Mouse (Mus musculus) brown adipose tissue, adult 24 weeks (tissue): ENCODE data around the gene Cdh1. TPM values are rescaled to one million over a fixed set of nuclear protein-coding genes. Genes with fewer than 3 reads are reported as not detected.
A peak's percentile ranks its signal among the peaks of the same experiment; 100 is the strongest.

Source experiments
- H3K27ac ChIP-seq: fragments of 200-500 bp; replicated peaks from 2 replicates; pipeline ENCODE4 v1.5.1; 2012; ENCODE audit warnings: low read depth, mild to moderate bottlenecking, low read length
- H3K4me1 ChIP-seq: fragments of 200-500 bp; 2 replicates; pipeline ENCODE4 v1.6.1; 2012; ENCODE audit warnings: low read length, mixed read lengths; ENCODE audit not compliant: control insufficient read depth, insufficient read depth, insufficient read length
- H3K4me3 ChIP-seq: fragments of 200-500 bp; 2 replicates; pipeline ENCODE4 v1.5.1; 2012; ENCODE audit warnings: low read depth, mild to moderate bottlenecking, low read length, moderate library complexity; ENCODE audit not compliant: insufficient read depth
- polyA plus RNA-seq: library from polyadenylated mRNA; stranded (reverse); fragments of >200 nt; gene quantifications from 2 replicates; pipeline ENCODE4 v1.2.4, GENCODE M21; 2012; ENCODE audit not compliant: missing spikeins, insufficient read depth, insufficient read length

Cdh1 gene
- polyA plus RNA-seq, 1 experiment = not detected

DNA sequence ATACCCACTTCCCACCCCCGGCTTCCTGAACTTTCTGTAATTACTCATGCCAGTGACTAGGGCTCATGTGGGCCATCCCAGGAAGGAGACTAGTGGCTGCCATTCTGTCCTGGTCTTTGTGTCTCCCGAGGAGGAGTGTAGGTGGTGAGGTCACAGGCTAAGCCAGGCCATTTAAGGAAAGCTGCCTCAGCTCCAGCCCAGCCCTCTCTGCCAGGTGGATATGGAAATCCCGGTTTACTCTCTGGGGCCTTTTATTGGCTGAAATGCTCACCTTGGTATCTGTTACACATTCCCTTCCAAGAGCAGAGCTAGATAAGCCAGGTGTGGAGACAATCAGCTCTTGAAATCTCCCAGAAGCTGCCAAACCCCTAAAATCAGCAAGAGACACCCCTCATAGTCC, 5.3 kb downstream of the Cdh1 start:
- Histone ChIP-seq H3K27ac (no peak overlapping the region), H3K4me1 (peaks cover 2% of the 10 kb centered on the region; the same call in 1 of the 2 replicates)

DNA sequence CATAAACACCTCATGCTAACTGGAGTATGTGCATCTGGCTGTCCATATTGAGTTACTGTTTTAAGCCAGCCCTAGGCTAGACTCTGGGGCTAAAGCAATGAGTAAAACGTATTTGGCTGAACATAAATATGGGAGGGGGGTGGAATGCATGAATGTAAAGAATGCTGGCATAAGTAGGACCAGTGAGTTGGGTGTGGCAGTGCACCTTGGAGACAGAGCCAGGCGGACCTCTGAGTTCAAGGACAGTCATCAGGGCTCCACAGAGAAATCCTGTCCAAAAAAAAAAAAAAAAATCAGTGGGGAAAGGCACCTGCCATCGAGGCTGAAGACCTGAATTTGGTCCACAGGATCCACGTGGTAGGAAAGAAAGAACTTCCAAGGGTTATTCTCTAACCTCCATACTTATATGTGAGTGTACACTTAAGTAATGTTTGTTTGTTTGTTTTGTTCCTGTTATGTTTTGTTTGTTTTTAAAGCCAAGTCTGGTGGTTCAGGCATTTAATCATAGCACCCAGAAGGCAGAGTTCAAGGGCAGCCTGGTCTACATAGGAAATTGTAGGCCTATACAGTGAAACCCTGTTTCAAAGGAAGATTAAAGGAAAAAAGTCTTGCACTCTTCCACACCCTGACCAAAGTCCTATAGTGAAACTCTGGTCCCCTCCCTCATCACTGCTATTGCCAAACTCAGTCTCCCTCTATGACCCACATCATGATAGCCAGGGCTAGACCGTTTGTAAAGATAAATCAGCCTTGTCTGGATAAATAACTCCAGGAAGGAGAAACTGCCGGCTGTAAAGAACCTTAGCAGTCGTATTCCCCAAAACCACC, 6.1 kb downstream of the Cdh1 start:
- no peak overlapping the region for H3K4me3 ChIP-seq
- H3K27ac ChIP-seq = no peak overlapping the region
- no peaks in the 10 kb centered on the region for H3K4me1 ChIP-seq

More for the DNA sequence above, 5.3 kb downstream of the Cdh1 start:
- H3K4me3 ChIP-seq = no peak overlapping the region

DNA sequence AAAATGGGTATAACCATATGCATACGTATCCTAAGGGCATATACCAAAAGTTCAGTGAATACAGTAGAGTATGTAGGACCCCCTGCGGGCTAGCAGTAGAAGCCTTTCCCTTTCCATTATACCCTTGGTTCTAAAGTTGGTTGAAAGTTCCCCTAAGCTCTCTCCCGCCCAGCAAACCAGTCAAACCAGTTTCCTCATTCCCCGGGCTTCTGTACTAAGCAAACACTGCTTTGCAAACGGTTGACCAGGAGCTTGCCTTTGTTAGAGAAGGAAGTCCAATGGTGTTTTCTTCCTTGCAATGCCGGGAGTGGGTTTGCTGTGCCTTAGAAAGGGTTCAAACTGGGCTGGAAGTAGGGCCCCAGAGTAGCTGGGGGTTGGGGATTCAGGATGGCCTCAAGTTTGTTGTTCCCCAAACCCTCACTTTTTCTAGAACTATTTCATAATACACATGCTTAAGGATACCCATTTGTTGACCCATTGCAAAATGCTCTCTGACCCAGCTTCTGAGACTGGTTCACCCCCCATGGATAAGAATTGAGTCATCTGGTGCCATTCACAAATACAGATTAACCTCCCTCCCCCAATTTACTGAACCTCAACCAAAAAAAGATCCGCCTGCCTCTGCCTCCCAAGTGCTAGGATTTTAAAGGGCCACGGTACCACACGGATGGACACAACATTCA, 7.9 kb downstream of the Cdh1 start:
- Histone ChIP-seq H3K4me1 (no peaks in the 10 kb centered on the region), H3K27ac (no peak overlapping the region)

DNA sequence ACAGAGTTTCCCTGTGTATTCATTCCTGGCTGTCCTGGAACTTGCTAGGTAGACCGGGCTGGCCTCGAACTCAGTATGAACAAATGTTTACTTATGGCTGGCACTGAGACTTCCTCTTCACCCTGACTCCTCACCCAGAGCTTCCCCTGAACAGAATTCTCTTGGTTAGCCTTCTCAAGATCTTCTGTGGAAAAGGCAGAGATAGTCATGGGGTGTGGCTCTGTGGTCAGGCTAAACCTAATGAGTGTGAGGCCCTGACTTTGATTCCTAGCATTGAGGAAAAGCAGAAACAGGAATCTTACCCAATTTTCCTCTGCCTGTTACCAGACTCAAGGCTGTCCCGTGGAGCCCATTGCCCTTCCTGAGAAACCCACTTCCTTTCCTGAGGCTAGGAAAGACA, 8.9 kb downstream of the Cdh1 start:
- Histone ChIP-seq H3K4me1 (no peaks in the 10 kb centered on the region), H3K27ac (no peak overlapping the region), H3K4me3 (no peak overlapping the region)

More for the DNA sequence above, 7.9 kb downstream of the Cdh1 start:
- no peak overlapping the region for H3K4me3 ChIP-seq

DNA sequence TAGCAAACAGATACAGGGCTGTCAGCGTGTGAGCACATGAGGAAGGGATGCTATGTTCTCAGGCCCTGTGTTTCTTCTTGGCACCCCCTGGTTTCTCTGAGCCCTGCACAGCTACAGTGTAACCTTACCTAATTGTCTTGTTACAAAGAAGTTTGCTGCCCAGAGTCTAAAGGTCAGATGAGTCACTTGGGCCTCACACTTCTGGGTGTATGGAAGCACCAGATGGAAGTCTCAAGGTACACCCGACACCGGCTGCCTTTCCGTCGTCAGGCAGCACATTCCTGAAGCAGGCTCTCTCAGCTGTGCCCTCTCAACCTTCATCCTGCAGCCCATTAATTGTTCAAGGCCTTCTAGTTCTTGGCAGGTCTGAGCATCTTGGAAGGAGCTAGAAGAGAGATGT, 11.6 kb downstream of the Cdh1 start:
- peaks cover 4% of the 10 kb centered on the region; the same call in 1 of the 2 replicates for H3K4me1 ChIP-seq
- no peak overlapping the region for H3K4me3 ChIP-seq
- no peak overlapping the region for H3K27ac ChIP-seq

DNA sequence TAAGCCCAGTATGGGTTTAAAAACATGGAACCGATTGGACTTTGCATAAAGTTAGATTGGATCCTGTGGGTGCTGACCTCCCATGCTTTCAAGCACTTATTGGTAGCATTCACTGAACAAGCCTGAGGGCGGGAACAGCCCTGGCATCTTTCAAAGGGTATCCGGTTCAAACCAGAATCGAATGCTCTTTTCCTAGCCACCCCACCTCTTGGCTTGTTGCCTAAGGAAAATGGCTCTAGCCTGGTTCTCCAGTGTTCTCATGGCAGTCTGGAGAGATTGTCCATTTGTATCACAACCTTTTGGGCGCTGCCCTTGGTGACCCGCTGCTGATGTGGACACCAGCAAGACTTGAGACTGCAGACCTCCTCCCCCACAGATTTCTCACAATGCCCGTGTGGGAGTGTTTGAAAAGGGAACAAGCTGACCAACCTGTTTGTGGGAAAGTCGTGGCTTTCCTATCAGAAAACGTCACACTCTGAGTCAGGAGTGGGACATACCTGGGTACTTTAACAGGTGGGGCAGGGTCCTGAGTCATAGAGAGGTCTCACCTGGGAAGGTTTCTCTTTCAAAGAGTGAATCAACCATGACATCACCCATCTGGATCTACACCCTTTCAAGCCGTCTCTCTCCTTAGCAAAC, 12.6 kb downstream of the Cdh1 start:
- no peak overlapping the region for H3K4me3 ChIP-seq
- H3K4me1 ChIP-seq = peaks cover 5% of the 10 kb centered on the region; the same call in 1 of the 2 replicates
- H3K27ac ChIP-seq = no peak overlapping the region

- Histone ChIP-seq H3K4me1 (peaks cover 5% of the 10 kb centered on the region; the same call in 1 of the 2 replicates), H3K4me3 (no peak overlapping the region), H3K27ac (no peak overlapping the region)
These were observed 13.5 kb downstream of the Cdh1 start for GRCm38 (mm10) chr8:106616679-106617078.

- Histone ChIP-seq H3K4me1 (peaks cover 5% of the 10 kb centered on the region; the same call in 1 of the 2 replicates), H3K27ac (no peak overlapping the region), H3K4me3 (no peak overlapping the region)
These were observed 14.0 kb downstream of the Cdh1 start for GRCm38 (mm10) chr8:106617196-106617595.

- no peak overlapping the region for H3K27ac ChIP-seq
- peaks cover 5% of the 10 kb centered on the region; the same call in 1 of the 2 replicates for H3K4me1 ChIP-seq
These were observed 14.7 kb downstream of the Cdh1 start for GRCm38 (mm10) chr8:106617865-106618264.

GRCm38 (mm10) chr8:106618324-106618723, 15.2 kb downstream of the Cdh1 start:
- peaks cover 5% of the 10 kb centered on the region; the same call in 1 of the 2 replicates for H3K4me1 ChIP-seq
- H3K4me3 ChIP-seq = no peak overlapping the region
- H3K27ac ChIP-seq = no peak overlapping the region

More at GRCm38 (mm10) chr8:106617865-106618264, 14.7 kb downstream of the Cdh1 start:
- H3K4me3 ChIP-seq = no peak overlapping the region

DNA sequence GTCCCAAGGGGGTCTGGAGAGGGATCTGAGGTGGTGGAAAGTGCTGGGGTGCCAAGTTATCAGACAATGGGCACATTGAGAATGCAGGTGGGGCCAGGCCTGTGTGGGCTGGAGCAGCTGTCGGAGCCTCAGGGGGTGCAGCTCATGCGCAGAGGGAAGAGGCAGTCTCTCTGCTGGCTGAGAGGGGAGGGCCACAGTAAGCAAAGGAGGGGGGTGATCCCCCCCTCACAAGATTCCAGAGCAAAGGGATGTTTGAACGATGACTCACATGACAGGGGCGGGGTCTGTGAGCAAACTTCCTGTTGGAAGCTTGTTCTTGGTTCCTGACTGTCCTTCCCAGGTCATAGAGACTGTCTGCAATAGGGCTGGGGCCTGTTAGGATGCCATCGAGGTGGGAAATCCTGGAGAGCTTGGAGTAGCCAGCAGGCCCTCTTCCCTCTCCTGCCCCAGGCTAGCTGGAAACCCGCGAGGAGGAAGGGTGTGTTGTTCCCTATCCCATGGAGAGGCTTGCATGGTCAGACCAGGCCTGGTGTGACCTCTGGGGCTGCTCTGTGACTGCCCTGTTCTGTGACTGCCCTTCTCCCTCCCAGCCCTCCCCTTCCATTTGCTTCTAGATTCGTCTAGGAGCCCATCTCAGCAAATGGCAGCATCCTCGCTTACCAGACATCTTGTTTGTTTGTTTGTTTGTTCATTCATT, 16.5 kb downstream of the Cdh1 start:
- H3K27ac ChIP-seq = 0 out of 2 replicates have a peak overlapping the region, but pooled peaks have one; percentile 8
- no peak overlapping the region for H3K4me3 ChIP-seq

DNA sequence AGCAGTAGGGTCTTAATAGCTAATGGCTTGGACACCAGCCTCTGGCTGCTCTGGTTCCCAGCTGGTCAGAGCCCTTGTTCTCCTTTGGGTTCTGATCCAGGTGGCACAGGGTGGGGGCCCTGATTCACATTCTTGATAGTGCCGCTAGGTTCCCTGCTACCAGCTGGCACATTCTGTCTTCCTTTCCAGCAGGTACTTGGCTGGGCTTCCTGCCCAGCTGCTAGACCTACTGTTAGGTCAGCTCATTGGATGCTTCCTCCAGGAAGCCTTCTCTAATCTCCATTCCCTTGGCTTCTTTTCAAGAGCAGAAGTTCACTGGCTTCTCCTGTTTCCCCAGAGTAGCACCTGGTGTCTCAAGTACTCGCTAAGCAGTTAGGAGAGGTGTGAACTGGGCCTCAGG, 17.3 kb downstream of the Cdh1 start:
- H3K4me3 ChIP-seq = no peak overlapping the region
- peaks cover 5% of the 10 kb centered on the region; the same call in 1 of the 2 replicates for H3K4me1 ChIP-seq
- no peak overlapping the region for H3K27ac ChIP-seq

More for the DNA sequence above, 16.5 kb downstream of the Cdh1 start:
- peaks cover 5% of the 10 kb centered on the region; the same call in 1 of the 2 replicates for H3K4me1 ChIP-seq

DNA sequence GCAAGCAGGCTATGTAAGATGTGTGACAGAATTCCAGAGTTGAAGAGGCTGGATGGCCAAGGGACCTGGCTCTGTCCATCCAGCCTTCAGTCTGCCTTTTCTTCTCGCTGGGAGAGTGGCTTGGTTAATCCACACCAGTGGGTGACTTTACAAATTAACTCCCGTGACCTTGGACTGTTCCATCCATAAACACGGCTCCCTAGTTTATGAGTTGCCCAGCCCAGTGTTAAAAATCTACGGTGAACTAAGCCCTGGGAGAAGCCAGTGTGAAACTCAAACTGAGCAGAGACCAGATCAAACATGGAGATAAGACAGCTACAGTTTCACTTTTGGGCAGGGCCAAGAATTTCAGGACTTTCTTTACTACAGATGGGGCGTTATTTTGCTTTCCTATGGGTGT, 19.9 kb downstream of the Cdh1 start:
- H3K4me3 ChIP-seq = no peak overlapping the region
- peaks cover 5% of the 10 kb centered on the region; the same call in 1 of the 2 replicates for H3K4me1 ChIP-seq
- H3K27ac ChIP-seq = no peak overlapping the region

- Histone ChIP-seq H3K4me3 (no peak overlapping the region), H3K4me1 (peaks cover 5% of the 10 kb centered on the region; the same call in 1 of the 2 replicates), H3K27ac (no peak overlapping the region)
These were observed 20.3 kb downstream of the Cdh1 start for GRCm38 (mm10) chr8:106623451-106623850.
